Mouse (Mus musculus): ENCODE measurements around the gene Man1c1.

The Man1c1 gene

DNA sequence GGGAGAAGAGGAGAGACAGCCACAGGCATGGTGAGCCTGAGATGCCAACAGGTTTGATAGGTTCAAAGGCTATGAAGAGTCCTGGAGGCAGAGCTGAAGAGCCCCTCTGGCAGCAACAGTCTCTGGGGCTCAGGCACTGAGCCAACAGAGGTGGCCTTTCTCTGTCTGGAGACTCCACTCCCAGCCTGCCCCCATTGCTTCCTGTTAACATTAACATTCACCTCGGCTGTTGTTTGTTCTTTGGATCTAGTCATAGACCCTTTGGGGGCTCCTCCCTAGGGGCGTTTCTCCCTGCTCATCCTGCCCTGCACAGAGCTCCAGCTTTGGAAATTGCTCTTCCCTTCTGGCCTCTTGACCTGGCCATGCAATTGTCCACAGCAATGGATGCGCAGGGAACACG is 20.9 kb upstream of the Man1c1 start:
- no peak for DNase-seq (ENCODE audit: low spot score in 2 of 2)

DNA sequence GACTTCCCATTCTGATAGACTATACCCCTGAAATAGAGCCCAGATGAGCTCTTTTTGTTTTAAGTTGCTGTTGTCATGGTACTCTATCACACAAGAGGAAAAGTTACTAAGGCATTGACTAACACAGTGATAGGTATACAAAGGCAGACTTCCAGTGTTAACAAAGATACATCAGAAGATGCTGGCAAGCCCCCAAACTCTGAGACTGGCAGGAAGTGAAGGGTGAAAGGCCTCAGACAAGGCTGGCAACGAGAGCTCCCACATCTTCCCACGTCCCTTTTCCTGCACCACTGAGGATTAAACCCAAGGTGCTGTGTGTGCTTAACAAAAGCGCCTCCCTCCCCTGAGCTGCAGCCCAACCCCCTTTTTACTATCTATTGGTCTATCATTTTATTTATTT is 19.2 kb upstream of the Man1c1 start:
- no peak for DNase-seq (ENCODE audit: low spot score in 2 of 2)

DNA sequence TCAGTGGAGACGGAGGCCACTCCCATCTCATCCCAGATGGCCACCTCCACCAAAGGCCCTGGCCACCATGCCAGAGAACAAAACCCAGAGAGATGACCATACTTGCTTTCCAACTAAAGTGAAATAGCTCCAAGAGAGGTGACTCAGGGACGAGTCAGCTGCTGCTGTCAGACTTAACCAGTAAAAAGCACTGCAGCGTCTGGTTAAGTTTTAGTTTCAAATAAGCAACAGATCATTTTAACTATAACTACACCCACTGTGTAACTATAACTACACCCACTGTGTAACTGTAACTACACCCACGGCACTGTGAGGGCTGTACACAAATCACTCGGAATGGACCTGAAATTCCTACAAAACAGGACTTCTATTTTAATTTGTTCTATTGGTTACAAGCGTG is 17.0 kb upstream of the Man1c1 start:
- DNase-seq (ENCODE audit: low spot score in 2 of 2): no peak

DNA sequence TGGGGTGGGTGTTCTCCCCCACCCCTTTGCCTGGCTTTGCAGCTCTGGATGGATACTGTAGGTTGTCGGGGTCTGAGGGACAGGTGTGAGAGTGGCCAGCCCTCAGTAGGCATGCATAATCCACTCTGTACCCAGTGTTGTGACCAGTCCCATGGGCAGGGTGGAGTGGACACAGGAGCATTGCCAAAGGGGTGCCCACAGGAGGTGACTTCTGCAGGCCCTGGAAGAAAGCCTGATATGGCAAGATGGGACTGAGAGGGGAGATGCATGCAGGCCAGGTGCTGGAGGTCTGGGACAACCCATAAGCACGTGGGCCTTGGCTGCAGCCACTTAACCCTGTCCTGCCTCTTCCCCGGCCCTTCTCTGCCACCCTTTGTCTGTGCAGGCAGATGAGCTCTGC is 16.3 kb upstream of the Man1c1 start:
- DNase-seq (ENCODE audit: low spot score in 2 of 2): no peak

DNA sequence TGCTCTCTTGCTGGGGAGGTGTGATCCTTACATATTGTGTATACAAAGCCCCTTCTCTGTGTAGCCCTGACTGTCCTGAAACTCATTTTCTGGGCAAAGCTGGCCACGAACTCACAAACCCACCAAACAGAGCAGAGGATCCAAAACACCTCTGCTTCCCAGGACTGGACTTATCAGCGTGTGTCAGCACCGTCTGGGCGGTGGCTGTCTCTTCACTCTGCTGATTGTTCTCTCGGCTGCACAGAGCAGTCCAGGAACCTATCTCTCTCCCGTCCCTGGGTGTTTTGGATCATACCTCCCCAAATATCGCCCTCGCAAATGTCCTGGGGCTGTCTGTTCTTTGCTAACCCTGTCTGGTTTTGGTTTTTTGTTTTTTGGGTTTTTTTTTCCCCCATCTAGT is 15.4 kb upstream of the Man1c1 start:
- DNase-seq (ENCODE audit: low spot score in 2 of 2): no peak

DNA sequence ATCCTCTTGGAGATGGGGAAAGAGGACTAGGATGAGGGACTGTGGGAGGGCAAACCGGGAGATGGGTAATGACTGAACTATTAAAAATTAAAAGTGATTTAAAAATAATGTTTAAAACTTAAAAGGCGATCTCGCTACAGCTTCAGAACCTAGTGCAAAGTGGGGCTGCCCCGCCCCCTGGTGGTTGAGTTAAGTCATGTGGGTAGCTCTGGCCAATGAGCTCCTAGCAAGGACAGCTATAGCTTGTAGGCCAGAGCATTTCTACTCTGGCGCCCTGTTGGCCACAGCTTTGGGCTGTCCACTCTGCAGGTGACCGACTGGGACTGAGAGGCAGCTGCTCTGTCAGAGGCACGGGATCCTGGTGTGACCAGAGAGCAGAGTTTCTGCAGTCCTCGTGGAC is 9.8 kb upstream of the Man1c1 start:
- DNase-seq (ENCODE audit: low spot score in 2 of 2): peak; percentile 52 to 75

DNA sequence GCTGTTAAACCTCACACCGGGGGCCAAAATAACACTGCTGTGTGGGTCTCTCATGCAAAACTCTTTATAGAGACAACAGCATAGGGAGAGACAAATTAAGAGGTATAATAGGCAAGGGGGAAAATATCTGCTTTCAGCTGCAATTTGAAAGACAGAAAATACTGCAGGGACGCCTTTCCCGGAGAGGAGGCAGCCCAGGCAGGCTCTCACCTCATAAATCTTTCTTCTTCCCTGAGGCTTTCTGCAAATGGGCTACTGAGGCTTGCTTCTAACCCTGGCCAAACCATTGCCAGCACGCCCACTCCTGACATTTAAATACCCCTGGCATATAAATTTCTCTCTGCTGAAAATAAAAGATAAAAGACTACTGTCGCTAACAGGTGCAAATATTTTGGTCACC is 1.2 kb upstream of the Man1c1 start:
- DNase-seq (ENCODE audit: low spot score in 2 of 2): no peak

DNA sequence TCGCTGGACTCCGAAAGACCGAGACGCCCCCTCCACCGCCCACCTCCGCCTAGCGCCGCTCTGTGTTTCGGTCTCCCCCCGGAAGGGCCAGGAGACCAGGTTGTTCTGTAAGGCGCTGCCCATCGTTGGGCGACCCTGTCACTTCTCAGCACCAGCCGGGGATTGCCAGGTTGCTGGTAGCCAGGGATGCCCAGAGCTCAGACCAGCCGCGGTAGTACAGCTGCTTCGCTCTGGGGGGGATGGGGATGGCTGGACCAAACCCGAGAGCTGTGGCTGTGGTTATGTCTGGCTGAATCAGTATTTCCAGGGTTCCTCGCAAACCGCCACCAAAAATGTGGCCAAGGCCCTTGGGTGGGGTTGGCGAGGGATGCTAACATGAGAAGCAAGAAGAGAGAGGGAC is 500 bp upstream of the Man1c1 start:
- DNase-seq (ENCODE audit: low spot score in 2 of 2): no peak

DNA sequence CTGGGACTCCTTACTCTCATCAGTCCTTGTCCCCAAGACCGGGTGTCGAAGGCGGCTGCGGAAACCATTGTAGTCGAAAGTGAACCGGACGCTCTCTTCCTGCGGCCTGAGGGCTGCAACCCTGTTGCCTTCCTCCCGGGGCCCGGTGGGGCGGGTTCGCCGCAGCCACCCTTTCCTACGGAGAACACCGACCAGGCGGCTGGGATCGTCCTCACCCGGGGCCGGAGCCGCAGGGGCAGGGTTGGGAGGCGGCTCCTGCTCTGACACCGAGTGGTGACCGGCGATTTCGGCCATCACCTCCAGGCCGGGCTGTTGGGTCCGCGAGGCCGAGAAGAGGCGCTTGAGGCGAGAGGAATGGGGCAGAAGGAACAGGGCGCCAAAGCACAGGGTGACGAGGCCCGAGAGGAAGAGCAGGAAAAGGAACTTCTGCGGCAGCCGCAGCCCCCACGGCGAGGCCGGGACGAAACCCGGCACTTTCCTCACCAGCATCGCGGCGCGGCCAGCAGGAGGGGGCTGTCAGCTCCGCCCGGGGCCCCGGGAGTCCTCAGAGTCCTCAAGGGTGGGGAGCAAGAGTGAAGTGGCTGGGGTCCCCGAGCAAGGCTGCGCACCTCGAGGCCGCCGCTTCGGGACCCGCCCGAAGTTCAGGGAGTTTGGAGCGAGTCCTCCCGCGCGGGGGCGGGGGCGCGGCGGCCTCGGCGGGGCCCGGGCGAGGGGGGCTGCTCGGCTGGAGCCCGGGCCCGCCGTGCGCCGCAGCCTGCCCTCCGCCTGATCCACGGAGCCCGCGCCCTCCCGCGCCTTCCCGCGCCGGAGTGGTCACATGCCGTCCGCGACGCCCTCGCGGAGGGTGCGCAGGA is 882 bp downstream of the Man1c1 start:
- DNase-seq (ENCODE audit: low spot score in 2 of 2): no peak

DNA sequence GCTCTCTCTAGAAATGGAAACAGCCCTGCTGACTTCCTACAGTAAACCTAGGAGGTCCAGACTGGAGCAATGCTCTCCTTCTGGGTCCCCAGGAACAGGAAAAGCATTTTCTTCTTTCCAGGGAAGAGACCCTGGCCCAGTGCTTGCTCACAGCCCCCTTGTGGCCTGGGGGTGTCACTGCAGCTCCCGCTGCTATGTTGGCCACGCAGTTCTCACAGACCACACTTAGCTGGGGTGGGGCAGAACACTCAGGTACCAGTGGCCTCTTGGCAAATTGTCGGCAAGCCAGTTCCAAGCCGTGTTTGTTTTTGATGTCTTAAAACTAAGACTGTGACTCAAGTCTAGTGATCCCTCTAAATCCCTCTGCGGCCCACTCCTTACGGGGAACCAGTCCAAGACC is 2.2 kb downstream of the Man1c1 start:
- DNase-seq (ENCODE audit: low spot score in 2 of 2): peak in 1 of 2 experiments; percentile 39

DNA sequence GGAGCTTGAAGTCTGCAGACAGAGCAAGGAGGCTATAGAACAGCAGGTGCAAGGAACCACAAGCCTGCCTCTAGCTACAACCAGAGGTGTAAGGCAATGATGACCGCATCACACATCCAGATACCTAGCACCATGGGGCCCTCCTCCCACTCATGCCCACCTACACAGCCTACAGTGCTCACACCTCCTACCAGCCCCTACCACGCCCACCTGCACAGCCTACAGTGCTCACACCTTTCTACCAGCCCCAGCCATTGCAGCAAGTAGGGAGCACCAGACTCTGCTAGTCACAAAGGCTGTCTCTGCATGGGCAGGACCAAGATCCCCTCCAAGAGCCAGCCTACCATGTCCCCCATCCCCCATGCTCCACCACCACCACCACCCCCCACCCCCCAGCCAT is 3.2 kb downstream of the Man1c1 start:
- no peak for DNase-seq (ENCODE audit: low spot score in 2 of 2)

DNA sequence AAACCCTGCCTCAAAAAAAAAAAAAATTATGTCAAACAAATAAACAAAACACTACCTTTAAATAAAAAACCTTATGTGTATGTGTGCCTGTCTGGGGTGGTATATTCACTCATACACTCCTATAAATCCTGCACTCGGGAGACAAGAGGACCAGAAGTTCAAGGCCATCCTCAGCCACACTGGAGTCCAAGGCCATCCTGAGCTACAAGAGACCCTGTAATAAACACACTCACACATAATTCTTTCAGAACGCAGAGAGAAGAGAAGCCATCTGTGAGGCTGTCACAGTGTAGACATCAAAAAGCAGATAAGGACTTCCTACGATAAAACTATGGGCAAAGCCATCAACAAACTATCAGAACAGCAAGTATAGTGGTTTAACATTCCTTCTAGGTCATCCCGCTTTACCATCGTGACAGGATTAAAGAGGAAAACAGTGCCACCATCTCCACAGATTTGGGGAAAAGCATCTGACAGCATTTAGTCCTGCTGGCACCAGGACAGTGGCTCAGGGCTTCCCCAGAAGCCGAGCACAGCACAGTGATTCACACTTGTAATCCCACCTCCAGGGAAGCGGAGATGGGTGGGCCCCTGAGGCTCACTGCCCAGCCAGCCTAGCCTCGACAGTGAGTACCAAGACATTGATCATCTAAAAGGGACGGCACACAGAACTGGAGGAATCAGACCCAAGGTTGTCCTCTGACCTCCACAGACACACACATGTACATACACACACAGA is 10.7 kb downstream of the Man1c1 start:
- DNase-seq (ENCODE audit: low spot score in 2 of 2): no peak

DNA sequence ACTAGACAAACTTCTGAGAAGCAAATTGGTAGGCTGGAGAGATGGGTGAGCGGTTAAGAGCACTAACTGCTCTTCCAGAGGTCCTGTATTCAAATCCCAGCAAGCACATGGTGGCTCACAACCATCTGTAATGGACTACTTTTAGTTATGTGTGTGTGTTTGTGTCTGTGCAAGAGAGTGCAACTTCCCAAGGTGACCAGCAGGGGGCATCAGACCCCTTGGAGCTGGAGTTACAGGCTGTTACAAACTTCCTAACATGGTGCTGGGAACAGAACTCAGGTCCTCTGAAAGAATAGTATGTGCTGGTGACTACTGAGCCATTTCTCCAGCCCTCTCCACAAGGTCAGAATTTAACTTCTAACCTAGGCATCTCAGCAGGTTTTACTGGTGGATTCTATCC is 11.7 kb downstream of the Man1c1 start:
- no peak for DNase-seq (ENCODE audit: low spot score in 2 of 2)

DNA sequence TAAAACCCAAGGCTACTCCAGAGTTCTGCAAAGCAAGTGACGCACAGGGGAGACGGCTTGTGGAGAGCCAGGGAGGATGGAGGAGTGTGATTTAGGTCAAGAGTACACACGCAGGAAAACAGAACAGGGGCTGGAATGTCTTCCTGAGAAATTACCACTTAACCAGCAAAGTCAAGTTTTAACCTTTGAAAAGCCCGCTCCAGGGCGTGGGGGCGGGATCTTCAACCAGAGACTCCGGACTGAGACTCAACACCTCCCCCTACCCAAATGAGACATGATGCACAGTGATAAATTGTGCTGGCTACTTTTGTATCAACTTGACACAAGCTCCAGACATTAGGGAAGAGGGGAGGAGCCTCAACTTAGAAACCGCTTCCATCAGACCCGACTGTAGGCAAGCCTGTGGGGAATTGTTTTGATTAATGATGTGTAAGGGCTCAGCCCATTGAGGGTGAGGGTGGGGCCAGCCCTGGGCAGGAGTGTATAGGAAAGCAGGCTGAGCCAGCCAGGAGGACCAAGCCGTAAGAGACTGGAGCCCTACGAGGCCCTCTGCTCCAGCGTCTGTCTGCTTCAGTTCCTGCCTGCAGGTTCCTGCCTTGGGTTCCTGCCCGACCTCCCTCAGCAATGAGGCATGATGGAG is 17.9 kb downstream of the Man1c1 start:
- DNase-seq (ENCODE audit: low spot score in 2 of 2): no peak

DNA sequence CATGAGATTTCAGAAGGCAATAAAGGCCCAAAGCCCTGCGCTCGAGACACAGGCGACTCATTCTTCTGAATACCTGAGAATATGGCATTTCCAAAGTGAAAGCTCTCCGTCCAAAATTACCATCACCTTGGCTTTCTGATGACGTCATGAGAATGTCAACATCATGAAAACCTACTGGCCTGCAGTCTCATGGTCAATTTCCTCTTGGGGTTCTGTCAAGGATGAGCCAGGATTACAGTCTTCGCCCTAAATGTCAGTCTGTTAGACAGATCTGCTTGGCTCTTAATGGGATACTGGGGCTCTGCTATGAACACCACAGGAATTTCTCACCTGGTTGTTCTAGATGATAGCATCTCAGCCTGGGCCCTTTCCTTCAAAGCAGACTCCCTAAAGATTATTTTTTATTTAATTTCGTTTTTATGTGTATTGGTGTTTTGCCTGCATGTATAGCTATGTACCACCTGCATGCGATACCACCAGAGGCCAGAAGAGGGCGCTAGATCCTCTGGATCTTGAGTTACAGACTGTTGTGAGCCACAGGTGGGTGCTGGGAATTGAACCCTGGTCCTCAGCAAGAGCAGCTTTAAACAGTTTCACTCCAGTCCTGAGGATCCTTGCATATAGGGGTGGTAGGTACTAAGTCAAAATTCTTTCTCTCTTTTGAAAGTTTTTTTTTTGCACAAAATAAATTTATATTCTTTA is 19.3 kb downstream of the Man1c1 start:
- no peak for DNase-seq (ENCODE audit: low spot score in 2 of 2)

DNA sequence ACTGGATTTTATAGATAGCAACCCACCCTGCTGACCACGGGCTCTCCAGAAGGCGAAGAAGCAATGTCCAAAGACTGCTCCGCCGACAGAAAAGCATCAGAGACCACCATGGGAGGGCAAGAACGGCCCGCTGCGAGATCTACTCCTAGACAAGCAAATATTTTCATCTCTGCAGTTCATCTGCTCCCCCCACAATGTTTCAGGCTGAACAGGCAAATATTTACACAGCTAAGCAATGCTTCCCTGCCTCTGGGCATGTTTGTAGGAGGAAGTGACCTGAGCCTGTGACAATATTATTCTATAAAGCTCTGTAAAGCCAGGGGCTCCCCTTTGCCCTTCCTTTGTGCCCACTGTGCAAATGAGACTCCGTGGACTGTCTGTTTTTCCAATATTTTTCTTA is 20.2 kb downstream of the Man1c1 start:
- DNase-seq (ENCODE audit: low spot score in 2 of 2): no peak

DNA sequence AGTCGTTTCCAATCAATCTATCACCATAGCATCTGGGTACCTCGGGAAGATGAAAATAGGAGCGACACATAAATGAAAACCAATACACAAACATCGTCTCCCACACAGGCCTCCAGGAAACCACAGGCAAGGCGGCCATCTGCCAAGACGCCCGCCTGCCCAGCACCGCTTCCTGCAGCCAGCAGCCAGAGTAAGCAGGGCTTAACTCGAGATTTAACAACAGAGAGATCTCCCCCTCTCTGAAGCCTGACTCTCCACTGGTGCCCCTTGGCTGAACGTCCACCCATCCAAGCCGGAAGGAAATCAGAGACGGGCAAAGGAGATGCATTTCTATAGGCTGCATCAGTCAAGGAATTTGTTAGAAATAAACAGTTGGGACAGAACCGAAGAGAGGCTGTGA is 21.1 kb downstream of the Man1c1 start:
- DNase-seq (ENCODE audit: low spot score in 2 of 2): no peak

DNA sequence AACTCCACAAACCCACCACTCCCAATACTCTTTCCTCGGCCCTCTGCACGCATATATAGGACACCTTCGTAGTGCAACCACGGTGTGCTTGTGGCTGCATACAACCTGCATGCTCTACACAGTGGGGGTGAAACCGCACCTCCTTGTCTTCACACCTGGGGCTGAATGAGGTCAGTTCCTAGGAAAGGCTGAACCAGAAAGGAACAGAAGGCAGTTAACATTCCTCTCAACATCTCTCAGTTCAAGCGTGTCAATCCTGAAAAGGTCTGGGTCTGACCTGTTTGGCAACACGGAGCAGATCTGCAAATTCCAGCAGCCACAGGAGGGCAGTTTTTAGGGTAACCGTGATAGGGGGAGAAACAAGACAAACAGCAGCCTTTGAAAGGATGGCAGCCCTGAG is 21.7 kb downstream of the Man1c1 start:
- DNase-seq (ENCODE audit: low spot score in 2 of 2): no peak

DNA sequence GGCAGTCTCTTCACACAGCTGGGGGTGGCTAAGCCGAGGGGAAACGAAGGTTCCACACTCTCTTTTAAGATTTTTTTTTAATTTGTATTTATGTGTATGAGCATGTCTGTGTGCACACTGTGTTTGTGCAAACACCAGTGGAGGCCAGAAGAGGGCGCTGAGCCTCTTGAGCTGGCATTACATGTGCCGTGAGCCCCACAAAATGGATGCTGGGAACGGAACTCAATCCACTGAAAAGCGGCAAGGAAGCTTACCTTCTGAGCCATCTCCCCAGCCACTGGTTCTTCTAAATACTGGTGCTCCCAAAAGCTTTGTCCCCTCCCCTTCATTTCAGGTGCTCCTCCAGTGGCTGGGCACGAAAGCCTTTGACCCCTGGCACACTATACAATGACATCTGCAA is 22.3 kb downstream of the Man1c1 start:
- no peak for DNase-seq (ENCODE audit: low spot score in 2 of 2)

DNA sequence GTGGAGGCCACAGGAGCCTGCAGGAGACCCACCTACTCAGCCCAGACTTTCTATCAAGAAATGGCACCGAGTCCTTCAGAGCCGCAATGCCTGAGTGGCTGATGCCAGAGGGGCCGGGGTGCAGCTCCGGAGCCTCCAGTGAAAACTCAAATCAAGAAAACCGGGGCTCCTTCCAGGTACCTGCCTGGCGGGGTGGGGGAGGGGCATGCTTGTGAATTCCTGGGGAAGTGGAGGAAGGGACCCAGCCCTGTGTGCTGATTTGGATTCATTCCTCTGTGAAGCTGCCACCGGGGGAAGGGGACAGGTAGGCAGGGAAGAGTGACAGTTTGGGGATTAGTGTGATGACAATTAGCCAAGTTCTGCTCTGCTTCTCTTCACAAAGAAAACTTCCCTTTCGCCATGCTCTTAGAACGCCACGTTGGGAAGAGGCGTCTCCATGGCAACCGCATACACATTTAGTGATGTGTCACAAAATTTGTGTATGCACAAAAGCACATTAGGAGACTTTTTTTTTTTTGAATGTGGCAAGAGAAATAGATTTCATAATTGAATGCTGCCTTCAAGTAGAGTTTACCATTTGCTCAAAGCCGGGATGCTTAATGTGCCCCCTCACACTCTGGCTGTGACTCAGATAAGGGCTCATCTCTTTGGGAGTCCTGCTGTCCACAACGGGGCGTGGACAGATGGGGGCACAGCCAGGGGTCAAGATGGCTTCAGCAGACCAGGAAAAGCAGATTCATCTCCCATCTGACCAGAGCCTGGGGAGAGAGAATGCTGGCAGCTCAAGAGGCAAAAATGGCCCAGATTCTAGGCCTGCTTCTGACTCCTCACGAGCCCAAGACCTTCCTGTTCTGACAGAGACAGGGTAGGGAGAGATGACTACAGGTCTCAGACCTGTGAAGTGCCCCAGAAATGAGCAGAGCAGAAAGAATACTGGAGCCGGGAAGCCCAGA is 26.3 kb downstream of the Man1c1 start:
- DNase-seq (ENCODE audit: low spot score in 2 of 2): peak; percentile 56 to 61

DNA sequence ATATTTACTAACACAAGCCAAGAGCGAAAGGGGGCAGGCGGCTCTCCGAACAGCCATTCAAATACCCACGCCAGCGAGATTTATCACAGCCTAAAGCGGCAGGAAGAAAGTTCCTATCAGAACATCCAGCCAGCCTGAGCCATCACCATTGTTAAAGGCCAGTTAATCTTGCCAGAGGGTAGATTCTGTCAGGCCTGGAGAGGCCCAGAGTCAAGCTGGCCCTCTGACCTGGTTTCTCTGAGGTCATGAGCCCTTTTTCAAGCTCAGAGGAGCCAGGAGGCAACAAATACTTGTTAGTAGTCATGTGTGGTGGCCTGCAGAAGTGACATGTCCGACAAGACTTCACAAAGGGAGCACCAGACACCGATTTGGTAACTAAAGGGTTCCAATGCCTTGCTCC is 28.3 kb downstream of the Man1c1 start:
- no peak for DNase-seq (ENCODE audit: low spot score in 2 of 2)
